Mouse (Mus musculus): ENCODE results near the gene Phf8. TPM values are rescaled to one million over a fixed set of nuclear protein-coding genes. Genes with fewer than 3 reads are reported as not detected.

Phf8 gene
- polyA plus RNA-seq, 1 experiment from 2014 or later = 12.6 TPM

DNA sequence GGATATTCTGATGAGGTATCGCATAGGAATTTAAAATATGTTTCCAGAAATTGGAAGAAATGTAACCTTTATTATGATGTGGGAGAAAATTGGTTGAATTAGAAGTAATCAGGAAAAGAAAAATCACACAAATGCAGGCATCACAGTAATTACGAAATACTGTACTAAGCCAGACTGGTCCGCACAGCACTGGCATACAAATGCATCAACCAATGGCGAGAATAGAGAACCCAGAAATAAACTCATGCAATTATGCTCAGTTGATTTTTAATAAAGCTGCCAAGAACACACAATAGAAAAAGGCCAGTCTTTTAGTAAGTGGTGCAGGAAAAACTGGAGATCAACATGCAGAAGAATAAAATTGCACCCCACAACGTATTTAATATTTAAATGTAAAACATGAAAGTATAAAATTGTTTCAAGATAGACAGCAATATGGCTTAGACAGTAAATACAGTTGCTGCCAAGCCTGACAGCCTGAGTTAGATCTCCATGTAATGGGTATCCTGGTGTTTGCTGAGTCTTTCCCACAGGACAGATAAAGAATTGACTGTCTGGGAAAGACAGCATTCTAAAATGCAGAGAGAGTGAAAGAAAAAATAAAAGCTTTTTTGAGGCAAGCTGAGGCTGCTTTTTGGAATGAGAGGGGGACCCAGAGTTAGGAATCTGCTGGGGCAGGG lies 154.2 kb downstream of the Phf8 start:
- no peak overlapping the region for H3K27ac ChIP-seq (replicated peaks in 1 of 2; ENCODE audit: control insufficient read depth in 1 of 2, insufficient read depth in 1 of 2, low read depth in 2 of 2, low read length in 2 of 2)
- WGBS = 75% methylated on average over 5 of the region's 5 CpGs
- no peaks in the 10 kb centered on the region for H3K4me1 ChIP-seq (ENCODE audit: control insufficient read depth in 2 of 2, insufficient read depth in 2 of 2, low read length in 2 of 2)
- ATAC-seq (ENCODE audit: insufficient number of reproducible peaks, insufficient read depth, low FRiP score, low read depth) = no peak
- no peak overlapping the region for H3K9ac ChIP-seq (ENCODE audit: low read length)
- H3K27me3 ChIP-seq (ENCODE audit: control insufficient read depth, insufficient read depth, low read length) = no peaks in the 10 kb centered on the region
- H3K36me3 ChIP-seq (ENCODE audit: control insufficient read depth, insufficient read depth, low read length) = no peaks in the 10 kb centered on the region
- no peaks in the 10 kb centered on the region for H3K9me3 ChIP-seq (ENCODE audit: control insufficient read depth, low read length)
- no peak overlapping the region for H3K4me2 ChIP-seq (ENCODE audit: low read length)
- H3K4me3 ChIP-seq (ENCODE audit: control insufficient read depth in 1 of 2, insufficient read depth in 1 of 2, low read depth in 1 of 2, low read length in 2 of 2) = no peak overlapping the region

Other genes starting within 250 kb of the Phf8 start
- gene Fam120c, start 176.5 kb upstream of the Phf8 start, polyA plus RNA-seq (2014; fragmentation: Nextera tagmentation; extraction: Ambion mirVana) = 4.5 and 5.3 TPM in 2 replicates

All from heart, embryonic 14.5 days (tissue).